Mouse (Mus musculus) heart, adult 2 months (tissue): ENCODE measurements around the gene Asic1.

Experiments used
- CTCF ChIP-seq: fragments of 200-600 bp; IDR thresholded peaks from 2 replicates; pipeline ENCODE4 v1.8.1; 2022; ENCODE audit warnings: antibody characterized with exemption, mild to moderate bottlenecking, moderate library complexity
- POLR2A ChIP-seq: fragments of 200-500 bp; IDR thresholded peaks from 2 replicates; pipeline ENCODE4 v1.6.1; 2011; ENCODE audit warnings: mild to moderate bottlenecking, low read depth, low read length, control low read depth; ENCODE audit not compliant: insufficient read depth

DNA sequence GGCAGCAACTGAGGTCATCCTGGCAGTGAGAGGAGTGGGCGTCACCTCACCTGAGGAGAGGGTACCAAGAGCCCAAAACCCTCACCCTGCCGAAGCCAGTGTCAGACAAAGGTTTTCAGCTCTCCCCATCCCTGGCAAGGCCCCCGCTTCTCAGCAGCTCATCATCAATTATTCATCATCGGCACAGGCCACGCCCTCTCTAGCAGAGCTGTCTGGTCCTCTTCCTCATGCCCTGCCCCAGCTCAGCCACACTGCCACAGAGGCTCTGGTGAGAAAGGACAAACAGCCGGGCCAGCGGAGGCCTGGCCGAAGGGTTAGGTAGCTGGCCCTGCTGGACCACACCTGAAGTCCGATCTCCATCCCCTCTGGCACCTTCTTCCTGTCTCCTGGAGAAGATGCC is 21.8 kb downstream of the Asic1 start:
- TF ChIP-seq POLR2A (no peak), CTCF (no peak)
